Mouse (Mus musculus): ENCODE results near the gene Adtrp. TPM values are rescaled to one million over a fixed set of nuclear protein-coding genes. Genes with fewer than 3 reads are reported as not detected.

Adtrp gene
- polyA plus RNA-seq (2014; fragmentation: Nextera tagmentation; extraction: Ambion mirVana), result not detected in 2 replicates

- no peaks in the 10 kb centered on the region for H3K36me3 ChIP-seq (ENCODE audit: control insufficient read depth, insufficient read depth, low read length)
- H3K27ac ChIP-seq (ENCODE audit: low read depth, low read length), result no peak within 1 kb of the TSS
- H3K4me2 ChIP-seq, result no peak within 1 kb of the TSS
- 65% methylated on average over 11 of the region's 11 CpGs for WGBS (ENCODE audit: insufficient replicate concordance)
- H3K9me3 ChIP-seq (replicated peaks; ENCODE audit: control insufficient read depth, low read length), result no peaks in the 10 kb centered on the region
- ATAC-seq (replicated peaks; ENCODE audit: insufficient number of reproducible peaks, low FRiP score, low TSS enrichment), result no peak
- no peak within 1 kb of the TSS for H3K4me3 ChIP-seq (ENCODE audit: low read depth, low read length)
- H3K27me3 ChIP-seq (ENCODE audit: control insufficient read depth, insufficient read depth, low read length), result no peaks in the 10 kb centered on the region
- 0 out of 2 replicates have a peak, but pooled peaks cover 2% of the 10 kb centered on the region for H3K4me1 ChIP-seq (ENCODE audit: control insufficient read depth, insufficient read depth, low read length)
- H3K9ac ChIP-seq (ENCODE audit: low read depth, low read length), result no peak within 1 kb of the TSS
Observed at GRCm38 (mm10) chr13:41847516-41848126, at the start of gene Adtrp. Adtrp (minus strand) TSS chr13:41847684.

GRCm38 (mm10) chr13:41892016-41892415 is 44.5 kb upstream of the Adtrp start:
- Histone ChIP-seq H3K4me2 (no peak overlapping the region), H3K27ac (ENCODE audit: low read depth, low read length) (no peak overlapping the region), H3K9ac (ENCODE audit: low read depth, low read length) (no peak overlapping the region), H3K4me1 (ENCODE audit: control insufficient read depth, insufficient read depth, low read length) (no peaks in the 10 kb centered on the region), H3K36me3 (ENCODE audit: control insufficient read depth, insufficient read depth, low read length) (no peaks in the 10 kb centered on the region), H3K4me3 (ENCODE audit: low read depth, low read length) (no peak overlapping the region), H3K9me3 (replicated peaks; ENCODE audit: control insufficient read depth, low read length) (no peaks in the 10 kb centered on the region), H3K27me3 (ENCODE audit: control insufficient read depth, insufficient read depth, low read length) (no peaks in the 10 kb centered on the region)
- 88% methylated on average over 12 of the region's 12 CpGs for WGBS (ENCODE audit: insufficient replicate concordance)
- no peak for ATAC-seq (replicated peaks; ENCODE audit: insufficient number of reproducible peaks, low FRiP score, low TSS enrichment)

- no peak for ATAC-seq (replicated peaks; ENCODE audit: insufficient number of reproducible peaks, low FRiP score, low TSS enrichment)
- no peak overlapping the region for H3K27ac ChIP-seq (ENCODE audit: low read depth, low read length)
- H3K9ac ChIP-seq (ENCODE audit: low read depth, low read length), result no peak overlapping the region
- WGBS (ENCODE audit: insufficient replicate concordance), result 85% methylated on average over 4 of the region's 4 CpGs
- no peak overlapping the region for H3K4me3 ChIP-seq (ENCODE audit: low read depth, low read length)
- no peaks in the 10 kb centered on the region for H3K9me3 ChIP-seq (replicated peaks; ENCODE audit: control insufficient read depth, low read length)
- H3K4me2 ChIP-seq, result no peak overlapping the region
- H3K36me3 ChIP-seq (ENCODE audit: control insufficient read depth, insufficient read depth, low read length), result no peaks in the 10 kb centered on the region
- no peaks in the 10 kb centered on the region for H3K27me3 ChIP-seq (ENCODE audit: control insufficient read depth, insufficient read depth, low read length)
- no peaks in the 10 kb centered on the region for H3K4me1 ChIP-seq (ENCODE audit: control insufficient read depth, insufficient read depth, low read length)
Observed at GRCm38 (mm10) chr13:41890618-41891017, 43.1 kb upstream of the Adtrp start.

- no peak overlapping the region for H3K27ac ChIP-seq (ENCODE audit: low read depth, low read length)
- no peaks in the 10 kb centered on the region for H3K4me1 ChIP-seq (ENCODE audit: control insufficient read depth, insufficient read depth, low read length)
- no peaks in the 10 kb centered on the region for H3K9me3 ChIP-seq (replicated peaks; ENCODE audit: control insufficient read depth, low read length)
- no peak overlapping the region for H3K9ac ChIP-seq (ENCODE audit: low read depth, low read length)
- no peak overlapping the region for H3K4me2 ChIP-seq
- WGBS (ENCODE audit: insufficient replicate concordance), result 82% methylated on average over 2 of the region's 2 CpGs
- no peaks in the 10 kb centered on the region for H3K36me3 ChIP-seq (ENCODE audit: control insufficient read depth, insufficient read depth, low read length)
- H3K27me3 ChIP-seq (ENCODE audit: control insufficient read depth, insufficient read depth, low read length), result no peaks in the 10 kb centered on the region
- H3K4me3 ChIP-seq (ENCODE audit: low read depth, low read length), result no peak overlapping the region
- ATAC-seq (replicated peaks; ENCODE audit: insufficient number of reproducible peaks, low FRiP score, low TSS enrichment), result no peak
Observed at GRCm38 (mm10) chr13:41890111-41890600, 42.7 kb upstream of the Adtrp start.

- WGBS (ENCODE audit: insufficient replicate concordance), result 76% methylated on average over 2 of the region's 2 CpGs
- Histone ChIP-seq H3K27me3 (ENCODE audit: control insufficient read depth, insufficient read depth, low read length) (no peaks in the 10 kb centered on the region), H3K36me3 (ENCODE audit: control insufficient read depth, insufficient read depth, low read length) (no peaks in the 10 kb centered on the region), H3K4me3 (ENCODE audit: low read depth, low read length) (no peak overlapping the region), H3K27ac (ENCODE audit: low read depth, low read length) (no peak overlapping the region), H3K4me2 (no peak overlapping the region), H3K4me1 (ENCODE audit: control insufficient read depth, insufficient read depth, low read length) (no peaks in the 10 kb centered on the region), H3K9me3 (replicated peaks; ENCODE audit: control insufficient read depth, low read length) (no peaks in the 10 kb centered on the region), H3K9ac (ENCODE audit: low read depth, low read length) (no peak overlapping the region)
- no peak for ATAC-seq (replicated peaks; ENCODE audit: insufficient number of reproducible peaks, low FRiP score, low TSS enrichment)
Observed at GRCm38 (mm10) chr13:41888644-41889043, 41.2 kb upstream of the Adtrp start.

- H3K4me3 ChIP-seq (ENCODE audit: low read depth, low read length), result no peak overlapping the region
- H3K27ac ChIP-seq (ENCODE audit: low read depth, low read length), result no peak overlapping the region
- ATAC-seq (replicated peaks; ENCODE audit: insufficient number of reproducible peaks, low FRiP score, low TSS enrichment), result no peak
- 0 out of 2 replicates have a peak, but pooled peaks cover 5% of the 10 kb centered on the region for H3K4me1 ChIP-seq (ENCODE audit: control insufficient read depth, insufficient read depth, low read length)
- no peaks in the 10 kb centered on the region for H3K36me3 ChIP-seq (ENCODE audit: control insufficient read depth, insufficient read depth, low read length)
- WGBS (ENCODE audit: insufficient replicate concordance), result 87% methylated on average over 4 of the region's 4 CpGs
- H3K9ac ChIP-seq (ENCODE audit: low read depth, low read length), result no peak overlapping the region
- H3K4me2 ChIP-seq, result no peak overlapping the region
- H3K9me3 ChIP-seq (replicated peaks; ENCODE audit: control insufficient read depth, low read length), result no peaks in the 10 kb centered on the region
- no peaks in the 10 kb centered on the region for H3K27me3 ChIP-seq (ENCODE audit: control insufficient read depth, insufficient read depth, low read length)
Observed at GRCm38 (mm10) chr13:41886120-41886519, 38.6 kb upstream of the Adtrp start.

- no peak for ATAC-seq (replicated peaks; ENCODE audit: insufficient number of reproducible peaks, low FRiP score, low TSS enrichment)
- Histone ChIP-seq H3K4me2 (no peak overlapping the region), H3K4me1 (ENCODE audit: control insufficient read depth, insufficient read depth, low read length) (0 out of 2 replicates have a peak, but pooled peaks cover 6% of the 10 kb centered on the region), H3K36me3 (ENCODE audit: control insufficient read depth, insufficient read depth, low read length) (no peaks in the 10 kb centered on the region), H3K9me3 (replicated peaks; ENCODE audit: control insufficient read depth, low read length) (no peaks in the 10 kb centered on the region), H3K4me3 (ENCODE audit: low read depth, low read length) (no peak overlapping the region), H3K27me3 (ENCODE audit: control insufficient read depth, insufficient read depth, low read length) (no peaks in the 10 kb centered on the region), H3K27ac (ENCODE audit: low read depth, low read length) (no peak overlapping the region), H3K9ac (ENCODE audit: low read depth, low read length) (no peak overlapping the region)
- WGBS (ENCODE audit: insufficient replicate concordance), result 67% methylated on average over 4 of the region's 4 CpGs
Observed at GRCm38 (mm10) chr13:41883665-41884291, 36.3 kb upstream of the Adtrp start.

- Histone ChIP-seq H3K27me3 (ENCODE audit: control insufficient read depth, insufficient read depth, low read length) (no peaks in the 10 kb centered on the region), H3K4me2 (no peak overlapping the region), H3K4me1 (ENCODE audit: control insufficient read depth, insufficient read depth, low read length) (0 out of 2 replicates have a peak, but pooled peaks cover 6% of the 10 kb centered on the region), H3K4me3 (ENCODE audit: low read depth, low read length) (no peak overlapping the region), H3K9me3 (replicated peaks; ENCODE audit: control insufficient read depth, low read length) (no peaks in the 10 kb centered on the region), H3K27ac (ENCODE audit: low read depth, low read length) (no peak overlapping the region), H3K9ac (ENCODE audit: low read depth, low read length) (no peak overlapping the region), H3K36me3 (ENCODE audit: control insufficient read depth, insufficient read depth, low read length) (no peaks in the 10 kb centered on the region)
- WGBS (ENCODE audit: insufficient replicate concordance), result 40% methylated on average over 2 of the region's 2 CpGs
- ATAC-seq (replicated peaks; ENCODE audit: insufficient number of reproducible peaks, low FRiP score, low TSS enrichment), result no peak
Observed at GRCm38 (mm10) chr13:41881201-41881600, 33.7 kb upstream of the Adtrp start.

- no peak overlapping the region for H3K4me3 ChIP-seq (ENCODE audit: low read depth, low read length)
- H3K4me2 ChIP-seq, result no peak overlapping the region
- no peaks in the 10 kb centered on the region for H3K36me3 ChIP-seq (ENCODE audit: control insufficient read depth, insufficient read depth, low read length)
- H3K9me3 ChIP-seq (replicated peaks; ENCODE audit: control insufficient read depth, low read length), result no peaks in the 10 kb centered on the region
- H3K9ac ChIP-seq (ENCODE audit: low read depth, low read length), result no peak overlapping the region
- H3K4me1 ChIP-seq (ENCODE audit: control insufficient read depth, insufficient read depth, low read length), result 0 out of 2 replicates have a peak, but pooled peaks cover 6% of the 10 kb centered on the region
- no peak overlapping the region for H3K27ac ChIP-seq (ENCODE audit: low read depth, low read length)
- no peaks in the 10 kb centered on the region for H3K27me3 ChIP-seq (ENCODE audit: control insufficient read depth, insufficient read depth, low read length)
- ATAC-seq (replicated peaks; ENCODE audit: insufficient number of reproducible peaks, low FRiP score, low TSS enrichment), result no peak
Observed at GRCm38 (mm10) chr13:41880525-41880924, 33.0 kb upstream of the Adtrp start.

Data from heart, embryonic 11.5 days (tissue).